Mouse (Mus musculus) splenic B cell, adult 2 months (primary cell): ENCODE data around the gene Ift80.

Source experiments
- DNase-seq: peaks from one replicate; pipeline ENCODE4 v3.0.0-alpha.2; 2011; ENCODE audit warnings: low read depth, low spot score
- H3K27me3 ChIP-seq: 2 replicates; pipeline ENCODE4 v1.6.1; 2012; ENCODE audit warnings: mild to moderate bottlenecking, low read length, moderate library complexity, mixed read lengths; ENCODE audit not compliant: control insufficient read depth, poor library complexity, insufficient read depth, severe bottlenecking
- H3K36me3 ChIP-seq: 2 replicates; pipeline ENCODE4 v1.6.1; 2012; ENCODE audit warnings: mild to moderate bottlenecking, low read length, moderate library complexity, mixed read lengths; ENCODE audit not compliant: control insufficient read depth, poor library complexity, insufficient read depth, severe bottlenecking

The Ift80 gene

DNA sequence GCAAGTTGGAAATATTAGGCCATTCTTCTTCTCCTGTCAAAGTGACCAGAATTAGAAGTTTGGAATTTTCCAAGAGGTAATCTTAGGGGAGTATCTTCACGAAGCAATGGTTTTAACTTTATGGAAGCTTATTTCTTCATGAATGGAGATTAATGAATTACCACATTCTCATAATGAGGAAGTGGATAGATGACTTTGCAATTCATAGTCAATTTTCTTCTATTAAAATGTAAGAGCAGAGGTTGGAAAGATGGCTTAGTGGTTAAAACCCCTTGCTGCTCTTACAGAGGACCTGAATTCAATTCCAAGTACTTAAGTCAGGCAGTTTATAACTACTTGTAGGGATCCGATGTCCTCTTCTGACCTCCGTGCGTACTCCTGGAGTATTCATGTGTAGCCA is 160.3 kb downstream of the Ift80 start:
- no peak for DNase-seq
- Histone ChIP-seq H3K36me3 (no peaks in the 10 kb centered on the region), H3K27me3 (no peaks in the 10 kb centered on the region)
